Mouse (Mus musculus) hindbrain, postnatal 0 days (tissue): ENCODE measurements around the gene Rab36. TPM values are rescaled to one million over a fixed set of nuclear protein-coding genes. Genes with fewer than 3 reads are reported as not detected.
"Not testable (repeated sequence)": the region's sequence is repeated elsewhere in the genome, so short reads cannot be mapped to it uniquely, and the experiment has no call there.

ENCODE experiments used
- ATAC-seq: fragments of 200-750 bp; cut with Nextera tagmentation; 2 replicates; pipeline ENCODE4 v1.8.0; 2017; ENCODE audit warnings: mild to moderate bottlenecking, moderate TSS enrichment, moderate library complexity
- DNase-seq: peaks from one replicate; pipeline ENCODE4 v3.0.0-alpha.2; 2015; ENCODE audit warnings: low spot score
- H3K27ac ChIP-seq: fragments of 300-500 bp; sonication (generic); 2 replicates; pipeline ENCODE4 v1.5.1; 2014; ENCODE audit warnings: mild to moderate bottlenecking
- H3K27me3 ChIP-seq: fragments of 300-500 bp; sonication (generic); 2 replicates; pipeline ENCODE4 v1.6.1; 2014; ENCODE audit warnings: low read length, mixed read lengths; ENCODE audit not compliant: insufficient read depth
- H3K36me3 ChIP-seq: fragments of 300-500 bp; sonication (generic); 2 replicates; pipeline ENCODE4 v1.6.1; 2014; ENCODE audit warnings: low read length, mixed read lengths; ENCODE audit not compliant: insufficient read depth
- H3K4me1 ChIP-seq: fragments of 300-500 bp; sonication (generic); 2 replicates; pipeline ENCODE4 v1.6.1; 2014; ENCODE audit warnings: antibody characterized with exemption, low read length, mixed read lengths; ENCODE audit not compliant: insufficient read depth
- H3K4me2 ChIP-seq: fragments of 300-500 bp; sonication (generic); 2 replicates; pipeline ENCODE4 v1.6.1; 2014; ENCODE audit warnings: low read depth, mild to moderate bottlenecking, low read length, moderate library complexity, mixed read lengths
- H3K4me3 ChIP-seq: fragments of 300-500 bp; sonication (generic); 2 replicates; pipeline ENCODE4 v1.5.1; 2014; ENCODE audit warnings: low read length
- H3K9ac ChIP-seq: fragments of 300-500 bp; sonication (generic); replicated peaks from 2 replicates; pipeline ENCODE4 v1.6.1; 2014; ENCODE audit warnings: mild to moderate bottlenecking, low read length, moderate library complexity, mixed read lengths
- H3K9me3 ChIP-seq: fragments of 300-500 bp; sonication (generic); 2 replicates; pipeline ENCODE4 v1.6.1; 2016; ENCODE audit warnings: low read length, mixed read lengths
- CTCF ChIP-seq: IDR thresholded peaks from 2 replicates; pipeline ENCODE4 v1.5.1; 2016; ENCODE audit warnings: antibody characterized with exemption, control low read depth, low read depth
- WGBS: fragments of 180-500 bp; shearing (Covaris S2); extraction: QIAGEN DNeasy Blood & Tissue Kit; methylation state at CpG from one replicate; pipeline ENCODE4 v1.1.7; 2014; 5-methylcytosine and 5-hydroxymethylcytosine counted together
- polyA plus RNA-seq: library from polyadenylated mRNA; unstranded; fragments of >200 nt; fragmentation: Nextera tagmentation; extraction: Ambion mirVana; gene quantifications from 2 replicates; pipeline ENCODE4 v1.2.1, GENCODE M21; 2015
- total RNA-seq: library from RNA; depleted of rRNA; stranded (reverse); fragments of >200 nt; gene quantifications from 2 replicates; pipeline ENCODE4 v1.2.3, GENCODE M21; 2014

The Rab36 gene
- total and polyA plus RNA-seq, 2 experiments from 2014 or later = 17.7 to 25.3 TPM

- peak; percentile 48; the same call in 1 of the 2 replicates for ATAC-seq
- no peaks in the 10 kb centered on the region for H3K36me3 ChIP-seq
- WGBS = 12% methylated on average over 6 of the region's 6 CpGs
These were observed 15.7 kb upstream of the Rab36 start for GRCm38 (mm10) chr10:75021138-75021537.

GRCm38 (mm10) chr10:75026491-75026890 is 10.4 kb upstream of the Rab36 start:
- Histone ChIP-seq H3K27me3 (no peaks in the 10 kb centered on the region), H3K4me2 (no peak overlapping the region), H3K4me1 (no peaks in the 10 kb centered on the region), H3K36me3 (no peaks in the 10 kb centered on the region), H3K27ac (no peak overlapping the region), H3K9me3 (no peaks in the 10 kb centered on the region), H3K9ac (no peak overlapping the region), H3K4me3 (no peak overlapping the region)
- WGBS = 44% methylated on average over 8 of the region's 8 CpGs
- no peak for TF ChIP-seq CTCF
- DNase-seq (no peak), ATAC-seq (no peak)

More at GRCm38 (mm10) chr10:75021138-75021537, 15.7 kb upstream of the Rab36 start:
- peak; percentile 85 for DNase-seq
- Histone ChIP-seq H3K4me3 (no peak overlapping the region), H3K4me1 (no peaks in the 10 kb centered on the region), H3K9me3 (no peaks in the 10 kb centered on the region), H3K27me3 (no peaks in the 10 kb centered on the region), H3K9ac (no peak overlapping the region), H3K27ac (no peak overlapping the region), H3K4me2 (no peak overlapping the region)
- peak; percentile 93 for TF ChIP-seq CTCF

- TF ChIP-seq CTCF = no peak
- H3K36me3 ChIP-seq = no peaks in the 10 kb centered on the region
- H3K27me3 ChIP-seq = no peaks in the 10 kb centered on the region
- no peak overlapping the region for H3K9ac ChIP-seq
- H3K9me3 ChIP-seq = no peaks in the 10 kb centered on the region
- H3K4me1 ChIP-seq = peaks cover 12% of the 10 kb centered on the region
- DNase-seq = no peak
- no peak for ATAC-seq
- H3K27ac ChIP-seq = no peak overlapping the region
- no peak overlapping the region for H3K4me3 ChIP-seq
- H3K4me2 ChIP-seq = no peak overlapping the region
- WGBS = 90% methylated on average over 8 of the region's 8 CpGs
These were observed 8.1 kb upstream of the Rab36 start for GRCm38 (mm10) chr10:75028743-75029142.

GRCm38 (mm10) chr10:75029677-75030076 is 7.2 kb upstream of the Rab36 start:
- ATAC-seq (no peak), DNase-seq (no peak)
- Histone ChIP-seq H3K4me2 (no peak overlapping the region), H3K9ac (no peak overlapping the region), H3K27ac (no peak overlapping the region), H3K27me3 (no peaks in the 10 kb centered on the region), H3K9me3 (no peaks in the 10 kb centered on the region), H3K4me1 (peaks cover 12% of the 10 kb centered on the region), H3K4me3 (no peak overlapping the region), H3K36me3 (no peaks in the 10 kb centered on the region)
- WGBS = 94% methylated on average over 3 of the region's 3 CpGs
- TF ChIP-seq CTCF = no peak

- no peak for ATAC-seq
- Histone ChIP-seq H3K9ac (no peak overlapping the region), H3K36me3 (no peaks in the 10 kb centered on the region), H3K27me3 (no peaks in the 10 kb centered on the region), H3K4me3 (no peak overlapping the region), H3K9me3 (no peaks in the 10 kb centered on the region), H3K27ac (no peak overlapping the region), H3K4me1 (peaks cover 12% of the 10 kb centered on the region), H3K4me2 (no peak overlapping the region)
- TF ChIP-seq CTCF = no peak
- no peak for DNase-seq
- WGBS = 86% methylated on average over 3 of the region's 3 CpGs
These were observed 6.6 kb upstream of the Rab36 start for GRCm38 (mm10) chr10:75030234-75030633.

GRCm38 (mm10) chr10:75031345-75032114 is 5.3 kb upstream of the Rab36 start:
- no peak overlapping the region for H3K4me3 ChIP-seq
- peaks cover 12% of the 10 kb centered on the region for H3K4me1 ChIP-seq
- no peak for TF ChIP-seq CTCF
- no peaks in the 10 kb centered on the region for H3K27me3 ChIP-seq
- H3K36me3 ChIP-seq = no peaks in the 10 kb centered on the region
- 56% methylated on average over 5 of the region's 5 CpGs for WGBS
- no peak for ATAC-seq
- no peak overlapping the region for H3K4me2 ChIP-seq
- no peak overlapping the region for H3K9ac ChIP-seq
- DNase-seq = no peak
- no peaks in the 10 kb centered on the region for H3K9me3 ChIP-seq
- 0 out of 2 replicates have a peak overlapping the region, but pooled peaks have one; percentile 51 for H3K27ac ChIP-seq

GRCm38 (mm10) chr10:75032395-75032794 is 4.5 kb upstream of the Rab36 start, which contains the start of gene Rsph14:
Gene Rsph14, minus strand, starts transcription at chr10:75032586.
- peak; percentile 96 for DNase-seq
- Histone ChIP-seq H3K36me3 (no peaks in the 10 kb centered on the region), H3K27ac (peak within 1 kb of the TSS; percentile 51), H3K4me2 (peak within 1 kb of the TSS; percentile 44), H3K27me3 (no peaks in the 10 kb centered on the region), H3K9ac (0 out of 2 replicates have a peak within 1 kb of the TSS, but pooled peaks have one; percentile 17), H3K9me3 (no peaks in the 10 kb centered on the region), H3K4me1 (peaks cover 12% of the 10 kb centered on the region), H3K4me3 (no peak within 1 kb of the TSS)
- ATAC-seq = peak; percentile 50
- TF ChIP-seq CTCF = no peak
- 13% methylated on average over 10 of the region's 10 CpGs for WGBS

GRCm38 (mm10) chr10:75042060-75042459 is 5.2 kb downstream of the Rab36 start:
- not testable (repeated sequence) for H3K4me1 ChIP-seq, H3K4me2 ChIP-seq, H3K36me3 ChIP-seq, H3K4me3 ChIP-seq, H3K27me3 ChIP-seq, H3K9me3 ChIP-seq, H3K27ac ChIP-seq, H3K9ac ChIP-seq, ATAC-seq, DNase-seq
- WGBS = 9% methylated on average over 1 of the region's 1 CpGs
